Mouse (Mus musculus) liver, embryonic 14.5 days (tissue): Measurements from ENCODE around the gene Dtymk. TPM values are rescaled to one million over a fixed set of nuclear protein-coding genes. Genes with fewer than 3 reads are reported as not detected.

Source experiments
- ATAC-seq: fragments of 200-750 bp; cut with Nextera tagmentation; 2 replicates; pipeline ENCODE4 v1.8.0; 2017; ENCODE audit warnings: moderate number of reproducible peaks, mild to moderate bottlenecking, moderate library complexity; ENCODE audit not compliant: insufficient read depth
- DNase-seq, 3 experiments: peaks; one replicate each; pipeline ENCODE4 v3.0.0-alpha.2; 2012 to 2013; ENCODE audit warnings: low read depth in 3 of 3, low spot score in 3 of 3
- H3K27ac ChIP-seq: fragments of 300-500 bp; sonication (generic); 2 replicates; pipeline ENCODE4 v1.5.1; 2014; ENCODE audit warnings: moderate library complexity, mild to moderate bottlenecking, control low read depth, inconsistent platforms
- H3K27me3 ChIP-seq: fragments of 300-500 bp; sonication (generic); 2 replicates; pipeline ENCODE4 v1.6.1; 2014; ENCODE audit warnings: mild to moderate bottlenecking, low read length, moderate library complexity; ENCODE audit not compliant: control insufficient read depth, insufficient read depth
- H3K36me3 ChIP-seq: fragments of 300-500 bp; sonication (generic); replicated peaks from 2 replicates; pipeline ENCODE4 v1.6.1; 2014; ENCODE audit warnings: low read depth; ENCODE audit not compliant: control insufficient read depth, insufficient read depth
- H3K4me1 ChIP-seq, 2 experiments: fragments of 200-500 bp in 1 of 2; fragments of 300-500 bp in 1 of 2; sonication (generic) in 1 of 2; replicated peaks; 2 replicates each; pipeline ENCODE4 v1.6.1; 2012 to 2014; ENCODE audit warnings: antibody characterized with exemption in 1 of 2, inconsistent platforms in 1 of 2, low read length in 1 of 2; ENCODE audit not compliant: control insufficient read depth in 2 of 2, insufficient read depth in 2 of 2
- H3K4me2 ChIP-seq: fragments of 300-500 bp; sonication (generic); 2 replicates; pipeline ENCODE4 v1.6.1; 2014; ENCODE audit warnings: low read depth, mild to moderate bottlenecking, control low read depth, moderate library complexity
- H3K4me3 ChIP-seq, 2 experiments: fragments of 200-500 bp in 1 of 2; fragments of 300-500 bp in 1 of 2; sonication (generic) in 1 of 2; 2 replicates each; pipeline ENCODE4 v1.5.1; 2012 to 2014; ENCODE audit warnings: low read depth in 2 of 2, low read length in 2 of 2, mild to moderate bottlenecking in 2 of 2, control low read depth in 1 of 2, inconsistent platforms in 1 of 2, moderate library complexity in 1 of 2; ENCODE audit not compliant: insufficient read depth in 1 of 2
- H3K9ac ChIP-seq: fragments of 300-500 bp; sonication (generic); replicated peaks from 2 replicates; pipeline ENCODE4 v1.6.1; 2014; ENCODE audit warnings: mild to moderate bottlenecking, control low read depth, moderate library complexity
- H3K9me3 ChIP-seq: fragments of 300-500 bp; sonication (generic); 2 replicates; pipeline ENCODE4 v1.6.1; 2016; ENCODE audit warnings: low read length, mixed read lengths; ENCODE audit not compliant: control insufficient read depth
- CTCF ChIP-seq: IDR thresholded peaks from 2 replicates; pipeline ENCODE4 v1.5.1; 2016; ENCODE audit warnings: antibody characterized with exemption, low read depth, control low read depth
- EP300 ChIP-seq: IDR thresholded peaks from 2 replicates; pipeline ENCODE4 v1.6.1; 2016; ENCODE audit warnings: antibody characterized with exemption, low read depth
- WGBS: fragments of 180-500 bp; shearing (Covaris S2); extraction: QIAGEN DNeasy Blood & Tissue Kit; methylation state at CpG from one replicate; pipeline ENCODE4 v1.1.7; 2014; ENCODE audit not compliant: insufficient replicate concordance; 5-methylcytosine and 5-hydroxymethylcytosine counted together
- polyA plus RNA-seq, 2 experiments: library from polyadenylated mRNA; depleted of rRNA in 1 of 2; stranded (reverse) in 1 of 2; unstranded in 1 of 2; fragments of >200 nt; fragmentation: Nextera tagmentation in 1 of 2; extraction: Ambion mirVana in 1 of 2; gene quantifications; 2 replicates each; pipeline versions ENCODE4 v1.2.1 to v1.2.3; 2012 to 2014

Dtymk gene
- polyA plus RNA-seq, 2 experiments: 128 to 148 TPM

DNA sequence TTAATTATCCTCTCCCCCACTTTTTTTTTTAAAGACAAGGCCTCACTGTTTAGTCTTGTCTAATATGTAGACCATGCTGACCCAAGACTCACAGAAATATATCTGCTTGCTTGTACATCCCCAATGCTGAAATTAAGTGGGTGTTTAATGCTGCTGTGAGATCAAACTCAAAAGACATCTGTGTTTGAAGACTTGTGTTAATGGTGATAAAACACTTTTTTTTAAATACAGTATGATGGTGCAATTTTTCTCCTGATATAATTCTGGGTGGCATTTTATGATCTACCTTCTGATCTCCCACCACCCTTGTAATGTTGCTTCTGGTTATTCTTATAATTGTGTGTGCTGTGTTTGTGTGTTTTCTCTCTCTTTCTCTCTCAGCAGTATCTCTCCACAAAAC lies 45.6 kb downstream of the Dtymk start:
- H3K27me3 ChIP-seq: no peaks in the 10 kb centered on the region
- H3K9me3 ChIP-seq: no peaks in the 10 kb centered on the region
- peak; percentile 54 to 61 (median 57) for DNase-seq
- peaks cover 33 to 35% of the 10 kb centered on the region in 2 experiments for H3K4me1 ChIP-seq
- TF ChIP-seq CTCF (no peak), EP300 (peak; percentile 75)
- H3K4me3 ChIP-seq: peak overlapping the region; percentile 69 to 90
- peak; percentile 10; the same call in 1 of the 2 replicates for ATAC-seq
- H3K9ac ChIP-seq: peak overlapping the region; percentile 85
- peak overlapping the region; percentile 71 for H3K27ac ChIP-seq
- H3K4me2 ChIP-seq: peak overlapping the region; percentile 99
- H3K36me3 ChIP-seq: no peaks in the 10 kb centered on the region

DNA sequence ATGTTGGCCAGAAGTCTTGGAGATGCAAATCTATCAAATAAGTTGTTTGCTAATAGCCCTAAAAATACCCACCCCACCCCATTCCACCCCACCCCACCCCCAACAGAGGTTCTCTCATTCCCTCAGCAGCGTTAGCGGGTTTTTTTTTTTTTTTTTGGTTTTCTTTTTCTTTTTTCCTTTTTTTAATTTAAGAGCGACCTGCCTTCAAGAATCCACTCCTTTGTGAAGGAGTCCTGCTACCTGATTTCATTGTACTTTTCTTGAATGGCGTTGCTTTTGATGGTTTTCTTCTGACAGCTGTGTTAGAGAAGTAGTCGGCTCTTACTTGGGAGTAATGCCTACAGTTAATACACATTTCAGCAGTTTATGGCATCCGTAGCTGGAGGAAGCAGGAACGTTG lies 46.1 kb downstream of the Dtymk start:
- ATAC-seq: 0 out of 2 replicates have a peak, but pooled peaks have one; percentile 14
- TF ChIP-seq EP300: no peak
- no peak for TF ChIP-seq CTCF
- 24% methylated on average over 7 of the region's 7 CpGs for WGBS
- Histone ChIP-seq H3K4me3 (peak overlapping the region; percentile 71 to 90), H3K4me2 (peak overlapping the region; percentile 99), H3K27me3 (no peaks in the 10 kb centered on the region), H3K9ac (peak overlapping the region; percentile 85), H3K4me1 (peaks cover 33 to 35% of the 10 kb centered on the region in 2 experiments), H3K27ac (peak overlapping the region; percentile 71), H3K9me3 (no peaks in the 10 kb centered on the region), H3K36me3 (peaks cover under 1% of the 10 kb centered on the region; the same call in 1 of the 2 replicates)
- peak in 1 of 3 experiments; percentile 19 for DNase-seq

DNA sequence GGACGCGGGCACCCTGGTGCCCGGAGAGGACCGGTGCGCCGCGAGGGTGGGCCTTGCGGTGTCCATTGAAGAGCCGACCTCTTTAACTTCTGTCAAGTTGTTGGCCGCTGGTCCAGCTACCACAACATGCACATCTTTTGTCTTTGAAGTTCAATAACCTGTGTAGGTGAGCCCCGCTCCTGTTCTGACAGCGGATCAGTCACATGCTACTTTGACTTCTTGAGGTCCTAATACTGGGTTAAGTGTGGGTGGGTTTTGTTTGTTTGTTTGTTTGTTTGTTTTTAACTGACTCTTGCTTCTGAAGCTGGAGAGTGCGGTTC lies 46.5 kb downstream of the Dtymk start:
- peak overlapping the region; percentile 85 for H3K9ac ChIP-seq

DNA sequence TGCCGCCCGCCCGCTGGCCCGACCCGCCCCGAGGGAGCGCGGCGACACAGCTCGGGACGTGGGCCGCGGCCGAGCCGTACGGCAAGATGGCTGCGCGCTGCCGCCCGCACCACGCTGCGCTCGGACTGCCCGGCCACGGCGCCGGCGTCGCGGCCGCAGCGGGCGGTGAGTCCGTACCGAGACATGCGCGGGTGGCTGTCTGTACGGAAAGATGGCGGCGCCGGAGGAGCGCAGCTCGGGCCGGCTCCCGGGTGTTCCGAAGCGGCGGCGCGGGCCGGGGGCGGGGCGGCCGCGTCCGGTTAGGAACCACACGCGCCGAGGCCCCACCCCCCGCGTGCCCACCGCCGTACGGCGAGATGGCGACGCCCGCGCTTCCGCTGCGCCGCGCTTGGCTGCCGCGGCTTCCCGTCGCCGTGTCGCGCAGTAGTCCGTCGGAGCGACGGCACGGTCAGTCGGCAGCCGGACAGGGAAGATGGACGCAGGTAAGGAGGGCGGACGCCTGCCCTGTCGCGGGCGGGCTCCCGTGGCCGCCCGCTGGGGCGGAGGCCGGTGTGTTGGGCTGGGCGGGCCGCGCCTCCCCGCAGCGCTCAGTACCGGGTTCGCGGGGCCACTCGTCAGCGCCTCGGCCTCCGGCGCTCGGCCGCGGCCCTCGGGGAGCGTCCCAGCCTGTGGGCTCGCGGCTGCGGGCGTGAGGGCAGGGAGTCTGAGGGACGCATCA lies 47.0 kb downstream of the Dtymk start, which contains the start of gene Thap4:
Gene Thap4 (minus strand): TSS at position 292 of the 718 bp plus-strand sequence.
- peaks cover 28 to 29% of the 10 kb centered on the region in 2 experiments for H3K4me1 ChIP-seq
- under 1% methylated on average over 116 of the region's 121 CpGs for WGBS

More for the DNA sequence above, 46.5 kb downstream of the Dtymk start:
- WGBS: under 1% methylated on average over 13 of the region's 13 CpGs
- TF ChIP-seq EP300 (no peak), CTCF (no peak)
- H3K36me3 ChIP-seq: peaks cover 4% of the 10 kb centered on the region; the same call in 1 of the 2 replicates
- H3K27ac ChIP-seq: peak overlapping the region; percentile 71
- ATAC-seq (no peak), DNase-seq (peak in 1 of 3 experiments; percentile 32)
- H3K4me3 ChIP-seq: peak overlapping the region; percentile 71 to 90
- peak overlapping the region; percentile 99 for H3K4me2 ChIP-seq
- H3K9me3 ChIP-seq: no peaks in the 10 kb centered on the region
- peaks cover 33 to 34% of the 10 kb centered on the region in 2 experiments for H3K4me1 ChIP-seq
- no peaks in the 10 kb centered on the region for H3K27me3 ChIP-seq

DNA sequence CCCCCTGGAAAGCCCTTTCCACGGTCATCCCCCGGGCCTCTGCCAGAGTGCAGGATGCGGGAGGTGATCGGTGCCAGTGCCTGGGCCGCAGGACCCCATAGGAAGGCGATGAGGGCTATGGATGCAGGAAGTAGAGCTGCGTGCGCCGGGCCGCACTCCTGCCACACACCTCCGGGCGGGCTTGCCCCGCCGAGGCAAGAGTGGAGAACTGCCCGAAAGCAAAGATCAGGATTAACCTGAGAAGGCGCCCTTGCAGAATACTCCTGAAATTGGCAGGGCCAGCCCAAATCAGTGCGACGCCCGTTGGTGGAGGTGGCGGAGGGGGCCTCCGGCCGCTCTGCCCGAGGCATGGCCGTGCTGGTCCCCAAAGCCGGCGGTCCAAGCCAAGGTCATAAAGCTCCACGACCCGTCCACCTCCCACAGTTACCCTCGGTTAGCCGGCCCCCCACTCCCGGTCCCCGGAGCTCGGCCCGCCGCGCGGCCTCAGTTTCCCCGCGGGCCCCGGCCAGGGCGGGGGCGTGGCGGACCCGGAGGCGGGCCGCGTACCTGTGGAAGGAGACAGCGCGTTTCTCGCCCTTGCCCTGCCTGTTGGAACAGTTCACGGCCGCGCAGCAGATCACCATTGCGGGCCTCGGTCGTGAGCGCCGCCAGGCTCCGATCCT lies 47.7 kb downstream of the Dtymk start:
- ATAC-seq (peak; percentile 38), DNase-seq (no peak)

More for the DNA sequence above, 47.0 kb downstream of the Dtymk start, which contains the start of gene Thap4:
- Histone ChIP-seq H3K4me2 (peak within 1 kb of the TSS; percentile 99), H3K9ac (peak within 1 kb of the TSS; percentile 85), H3K27ac (peak within 1 kb of the TSS; percentile 71), H3K4me3 (peak within 1 kb of the TSS; percentile 71 to 90), H3K36me3 (peaks cover 6% of the 10 kb centered on the region; the same call in 1 of the 2 replicates), H3K27me3 (no peaks in the 10 kb centered on the region), H3K9me3 (no peaks in the 10 kb centered on the region)
- ATAC-seq: peak; percentile 84
- DNase-seq: peak; percentile 60 to 67 (median 64)
- TF ChIP-seq EP300: no peak
- no peak for TF ChIP-seq CTCF

More for the DNA sequence above, 47.7 kb downstream of the Dtymk start:
- H3K27me3 ChIP-seq: no peaks in the 10 kb centered on the region
- peaks cover 6% of the 10 kb centered on the region; the same call in 1 of the 2 replicates for H3K36me3 ChIP-seq
- TF ChIP-seq EP300: no peak
- no peak for TF ChIP-seq CTCF
- H3K27ac ChIP-seq: no peak overlapping the region
- no peaks in the 10 kb centered on the region for H3K9me3 ChIP-seq
- H3K4me3 ChIP-seq: peak overlapping the region; percentile 71 to 90
- peak overlapping the region; percentile 85 for H3K9ac ChIP-seq
- H3K4me1 ChIP-seq: peaks cover 23 to 26% of the 10 kb centered on the region in 2 experiments
- WGBS: under 1% methylated on average over 59 of the region's 59 CpGs
- H3K4me2 ChIP-seq: peak overlapping the region; percentile 99
